Mouse (Mus musculus): ENCODE data around the gene Ccl25. TPM values are rescaled to one million over a fixed set of nuclear protein-coding genes. Genes with fewer than 3 reads are reported as not detected.

Gene Ccl25
- polyA plus RNA-seq, 1 experiment from 2014 or later = 17.2 TPM

DNA sequence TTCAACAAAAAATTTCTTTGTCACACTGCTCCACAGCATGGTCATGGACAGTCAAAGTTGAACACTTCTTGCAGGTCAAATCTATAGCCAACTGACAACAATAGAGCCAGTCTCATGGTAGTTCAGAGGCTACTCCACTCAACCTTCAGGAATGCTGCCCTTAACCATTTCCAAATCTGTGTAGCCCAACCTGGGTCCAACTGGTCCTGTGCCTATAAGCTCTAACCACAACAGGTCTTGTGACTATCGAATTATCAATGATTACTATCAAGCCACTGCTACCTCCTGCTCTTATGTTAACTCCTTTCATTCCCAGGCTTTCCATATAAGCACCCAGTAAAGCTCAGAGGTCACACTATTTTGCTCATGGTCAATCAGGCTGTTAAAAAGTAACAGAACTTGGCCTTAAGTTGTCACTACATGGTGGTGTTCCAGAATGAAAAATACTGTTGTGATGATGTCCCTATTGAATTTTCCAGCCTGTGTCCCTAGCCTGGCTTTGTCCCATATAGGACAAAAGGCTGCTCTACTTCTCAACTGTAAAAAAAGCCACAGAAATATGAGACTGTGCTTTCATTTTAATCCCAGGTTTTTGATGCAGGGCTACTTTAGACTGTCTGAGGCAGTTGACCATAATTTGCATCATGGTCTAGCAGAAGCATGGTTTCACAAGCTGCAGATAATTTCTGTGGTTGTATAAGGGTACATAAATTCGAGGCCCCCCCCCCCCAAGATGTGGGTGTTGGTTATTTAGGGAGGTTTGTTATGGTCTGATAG, 6.0 kb upstream of the Ccl25 start:
- H3K9me3 ChIP-seq (replicated peaks) = no peaks in the 10 kb centered on the region
- peaks cover 33% of the 10 kb centered on the region for H3K36me3 ChIP-seq
- H3K4me3 ChIP-seq (replicated peaks) = no peak overlapping the region
- no peaks in the 10 kb centered on the region for H3K27me3 ChIP-seq
- peaks cover 41% of the 10 kb centered on the region for H3K4me1 ChIP-seq
- H3K4me2 ChIP-seq = no peak overlapping the region
- H3K27ac ChIP-seq = 0 out of 2 replicates have a peak overlapping the region, but pooled peaks have one; percentile 37
- ATAC-seq (replicated peaks; ENCODE audit: low FRiP score) = no peak
- no peak overlapping the region for H3K9ac ChIP-seq
- 73% methylated on average over 2 of the region's 2 CpGs for WGBS

DNA sequence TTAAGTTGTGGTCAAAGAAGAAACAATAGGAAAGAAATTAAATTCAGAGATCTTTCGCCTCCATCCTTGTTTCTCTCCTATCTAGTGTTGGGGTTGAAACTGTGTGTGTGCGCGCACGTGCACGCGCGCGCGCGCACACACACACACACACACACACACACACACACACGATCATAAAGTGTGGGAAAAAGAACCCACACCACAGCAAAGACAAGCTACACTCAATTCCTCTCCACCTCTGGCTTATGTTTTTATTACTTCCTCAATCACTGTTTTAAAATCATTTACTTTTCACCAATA, 5.5 kb upstream of the Ccl25 start:
- no peak overlapping the region for H3K4me3 ChIP-seq (replicated peaks)
- WGBS = 95% methylated on average over 11 of the region's 11 CpGs
- H3K36me3 ChIP-seq = peaks cover 33% of the 10 kb centered on the region
- 0 out of 2 replicates have a peak overlapping the region, but pooled peaks have one; percentile 37 for H3K27ac ChIP-seq
- no peaks in the 10 kb centered on the region for H3K27me3 ChIP-seq
- no peak for ATAC-seq (replicated peaks; ENCODE audit: low FRiP score)
- H3K9me3 ChIP-seq (replicated peaks) = no peaks in the 10 kb centered on the region
- no peak overlapping the region for H3K4me2 ChIP-seq
- peaks cover 41% of the 10 kb centered on the region for H3K4me1 ChIP-seq
- H3K9ac ChIP-seq = no peak overlapping the region

GRCm38 (mm10) chr8:4320404-4320803, 4.6 kb upstream of the Ccl25 start:
- Histone ChIP-seq H3K36me3 (peaks cover 33% of the 10 kb centered on the region), H3K9ac (no peak overlapping the region), H3K4me3 (replicated peaks) (no peak overlapping the region), H3K9me3 (replicated peaks) (no peaks in the 10 kb centered on the region), H3K4me1 (peaks cover 41% of the 10 kb centered on the region), H3K27me3 (no peaks in the 10 kb centered on the region), H3K4me2 (no peak overlapping the region), H3K27ac (no peak overlapping the region)
- ATAC-seq (replicated peaks; ENCODE audit: low FRiP score) = no peak
- 100% methylated on average over 1 of the region's 1 CpGs for WGBS

GRCm38 (mm10) chr8:4321031-4321430, 4.0 kb upstream of the Ccl25 start:
- WGBS = 91% methylated on average over 2 of the region's 2 CpGs
- ATAC-seq (replicated peaks; ENCODE audit: low FRiP score) = no peak

GRCm38 (mm10) chr8:4322470-4322869, 2.5 kb upstream of the Ccl25 start:
- no peak overlapping the region for H3K9ac ChIP-seq
- H3K9me3 ChIP-seq (replicated peaks) = no peaks in the 10 kb centered on the region
- peaks cover 48% of the 10 kb centered on the region for H3K4me1 ChIP-seq
- WGBS = 34% methylated on average over 2 of the region's 2 CpGs
- ATAC-seq (replicated peaks; ENCODE audit: low FRiP score) = no peak
- H3K36me3 ChIP-seq = peaks cover 40% of the 10 kb centered on the region
- no peak overlapping the region; the same call in 1 of the 2 replicates for H3K27ac ChIP-seq
- peak overlapping the region; percentile 91; the same call in 1 of the 2 replicates for H3K4me3 ChIP-seq (replicated peaks)
- H3K27me3 ChIP-seq = no peaks in the 10 kb centered on the region
- peak overlapping the region; percentile 78 for H3K4me2 ChIP-seq

More at GRCm38 (mm10) chr8:4321031-4321430, 4.0 kb upstream of the Ccl25 start:
- H3K27ac ChIP-seq = no peak overlapping the region
- no peak overlapping the region for H3K4me2 ChIP-seq
- no peak overlapping the region for H3K9ac ChIP-seq
- H3K4me1 ChIP-seq = peaks cover 47% of the 10 kb centered on the region
- H3K4me3 ChIP-seq (replicated peaks) = no peak overlapping the region
- H3K36me3 ChIP-seq = peaks cover 33% of the 10 kb centered on the region
- no peaks in the 10 kb centered on the region for H3K27me3 ChIP-seq
- no peaks in the 10 kb centered on the region for H3K9me3 ChIP-seq (replicated peaks)

DNA sequence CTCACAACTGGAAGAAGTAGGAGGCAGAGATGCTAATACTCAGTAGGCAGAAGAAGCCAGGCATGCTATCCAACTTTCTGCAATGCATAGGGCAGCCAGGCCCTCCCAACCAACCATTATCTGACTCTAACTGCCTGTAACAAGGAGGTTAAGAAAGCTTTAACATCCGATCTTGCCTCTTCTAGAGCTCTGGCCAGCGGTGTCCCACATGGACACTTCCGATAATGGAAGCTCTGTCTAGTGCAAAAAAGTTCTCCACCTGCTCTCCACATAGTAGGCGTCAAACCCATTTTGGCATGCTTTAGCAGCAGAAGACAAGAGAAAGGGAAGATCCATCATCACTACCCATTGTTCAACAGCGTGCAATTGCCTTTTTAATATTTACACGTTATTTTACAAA, 1.1 kb upstream of the Ccl25 start:
- Histone ChIP-seq H3K4me3 (replicated peaks) (peak overlapping the region; percentile 91), H3K4me2 (peak overlapping the region; percentile 78), H3K36me3 (peaks cover 55% of the 10 kb centered on the region), H3K27me3 (no peaks in the 10 kb centered on the region), H3K9ac (peak overlapping the region; percentile 98), H3K4me1 (peaks cover 45% of the 10 kb centered on the region), H3K27ac (peak overlapping the region; percentile 82; the same call in 1 of the 2 replicates), H3K9me3 (replicated peaks) (no peaks in the 10 kb centered on the region)
- ATAC-seq (replicated peaks; ENCODE audit: low FRiP score) = no peak
- WGBS = 1% methylated on average over 6 of the region's 6 CpGs

DNA sequence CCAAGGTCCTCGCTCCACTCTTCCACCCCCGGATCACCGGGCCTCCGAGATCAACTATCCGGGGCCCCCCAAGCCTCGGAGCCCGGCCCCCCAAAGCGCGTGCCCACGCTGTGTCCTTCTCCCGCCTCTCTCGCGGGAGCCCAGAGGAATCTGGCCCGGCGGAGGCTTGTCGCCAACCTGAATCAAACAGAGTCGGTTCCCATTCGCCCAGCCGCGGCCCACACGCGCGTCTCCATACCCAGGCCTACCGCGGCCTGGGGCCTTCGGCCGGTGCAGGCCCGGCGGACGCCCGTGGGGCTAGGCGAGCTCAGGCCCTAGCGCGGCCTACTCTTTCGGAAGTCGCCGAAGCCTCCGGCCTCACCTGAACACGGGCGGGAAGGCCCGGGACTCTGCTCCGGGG, 485 bp upstream of the Ccl25 start:
- under 1% methylated on average over 42 of the region's 42 CpGs for WGBS

DNA sequence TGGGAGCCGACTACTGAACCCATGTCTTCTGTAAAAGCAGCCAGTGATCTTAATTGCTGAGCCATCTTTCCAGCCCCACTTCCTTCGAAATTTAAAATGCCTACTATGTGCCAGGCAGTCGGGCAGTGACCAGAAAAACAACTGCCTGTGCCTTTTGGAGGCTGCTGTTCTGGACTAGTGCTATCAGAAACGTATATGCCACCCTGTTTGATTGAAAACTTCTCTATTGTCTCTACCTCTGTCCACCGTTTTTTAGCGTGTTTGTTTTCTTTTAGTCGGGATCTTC, 684 bp downstream of the Ccl25 start:
- Histone ChIP-seq H3K27me3 (no peaks in the 10 kb centered on the region), H3K9me3 (replicated peaks) (no peaks in the 10 kb centered on the region), H3K4me2 (peak overlapping the region; percentile 69), H3K4me1 (peaks cover 34% of the 10 kb centered on the region), H3K4me3 (replicated peaks) (peak overlapping the region; percentile 91), H3K36me3 (peaks cover 60% of the 10 kb centered on the region), H3K9ac (peak overlapping the region; percentile 98), H3K27ac (peak overlapping the region; percentile 93)
- WGBS = 31% methylated on average over 7 of the region's 7 CpGs
- ATAC-seq (replicated peaks; ENCODE audit: low FRiP score) = no peak

More for the DNA sequence above, 485 bp upstream of the Ccl25 start:
- Histone ChIP-seq H3K9me3 (replicated peaks) (no peaks in the 10 kb centered on the region), H3K4me2 (peak overlapping the region; percentile 78), H3K4me1 (peaks cover 44% of the 10 kb centered on the region), H3K36me3 (peaks cover 60% of the 10 kb centered on the region), H3K27me3 (no peaks in the 10 kb centered on the region), H3K4me3 (replicated peaks) (peak overlapping the region; percentile 91), H3K9ac (peak overlapping the region; percentile 98), H3K27ac (peak overlapping the region; percentile 82)
- ATAC-seq (replicated peaks; ENCODE audit: low FRiP score) = peak; percentile 82

- Histone ChIP-seq H3K27ac (no peak overlapping the region), H3K4me1 (peaks cover 7% of the 10 kb centered on the region), H3K36me3 (peaks cover 73% of the 10 kb centered on the region), H3K4me3 (replicated peaks) (no peak overlapping the region), H3K9me3 (replicated peaks) (no peaks in the 10 kb centered on the region), H3K27me3 (no peaks in the 10 kb centered on the region), H3K4me2 (no peak overlapping the region), H3K9ac (no peak overlapping the region)
- 93% methylated on average over 5 of the region's 5 CpGs for WGBS
- ATAC-seq (replicated peaks; ENCODE audit: low FRiP score) = no peak
Measured at GRCm38 (mm10) chr8:4329000-4329399, 4.0 kb downstream of the Ccl25 start.

DNA sequence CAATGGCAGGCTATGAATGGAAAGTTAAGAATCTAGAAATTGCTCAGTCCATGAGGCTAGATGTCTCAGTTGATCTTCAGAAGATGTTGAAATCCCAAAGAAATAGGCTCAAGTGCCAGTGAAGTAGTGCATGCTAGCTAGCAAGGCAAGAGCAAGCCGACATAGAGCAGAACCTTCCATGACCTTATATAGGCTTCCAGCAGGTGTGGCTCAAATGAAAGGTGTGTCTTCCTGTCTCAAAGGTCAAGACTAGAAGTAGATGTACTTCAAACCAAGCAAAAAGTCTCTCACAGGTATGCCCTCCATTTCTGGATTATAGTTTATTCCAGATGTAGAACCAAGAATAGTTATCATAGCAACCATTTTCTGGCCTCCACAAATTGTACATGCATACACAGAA, 9.0 kb downstream of the Ccl25 start:
- Histone ChIP-seq H3K9me3 (replicated peaks) (no peaks in the 10 kb centered on the region), H3K4me2 (no peak overlapping the region), H3K9ac (no peak overlapping the region), H3K36me3 (peaks cover 98% of the 10 kb centered on the region), H3K4me1 (no peaks in the 10 kb centered on the region), H3K4me3 (replicated peaks) (no peak overlapping the region), H3K27ac (no peak overlapping the region), H3K27me3 (no peaks in the 10 kb centered on the region)
- ATAC-seq (replicated peaks; ENCODE audit: low FRiP score) = no peak
- WGBS = 100% methylated on average over 1 of the region's 1 CpGs

- no peak for ATAC-seq (replicated peaks; ENCODE audit: low FRiP score)
- Histone ChIP-seq H3K27ac (no peak overlapping the region), H3K4me3 (replicated peaks) (no peak overlapping the region), H3K9ac (no peak overlapping the region), H3K4me2 (no peak overlapping the region), H3K4me1 (no peaks in the 10 kb centered on the region), H3K27me3 (no peaks in the 10 kb centered on the region), H3K9me3 (replicated peaks) (no peaks in the 10 kb centered on the region), H3K36me3 (peaks cover 87% of the 10 kb centered on the region)
- 73% methylated on average over 2 of the region's 2 CpGs for WGBS
Measured at GRCm38 (mm10) chr8:4335678-4336077, 10.7 kb downstream of the Ccl25 start.

GRCm38 (mm10) chr8:4340207-4340606, 15.2 kb downstream of the Ccl25 start:
- no peak overlapping the region for H3K27ac ChIP-seq
- WGBS = 93% methylated on average over 3 of the region's 3 CpGs
- H3K9ac ChIP-seq = no peak overlapping the region
- H3K4me3 ChIP-seq (replicated peaks) = no peak overlapping the region
- H3K36me3 ChIP-seq = peaks cover 43% of the 10 kb centered on the region
- no peak overlapping the region for H3K4me2 ChIP-seq
- no peak for ATAC-seq (replicated peaks; ENCODE audit: low FRiP score)
- no peaks in the 10 kb centered on the region for H3K4me1 ChIP-seq
- H3K9me3 ChIP-seq (replicated peaks) = no peaks in the 10 kb centered on the region
- no peaks in the 10 kb centered on the region for H3K27me3 ChIP-seq

DNA sequence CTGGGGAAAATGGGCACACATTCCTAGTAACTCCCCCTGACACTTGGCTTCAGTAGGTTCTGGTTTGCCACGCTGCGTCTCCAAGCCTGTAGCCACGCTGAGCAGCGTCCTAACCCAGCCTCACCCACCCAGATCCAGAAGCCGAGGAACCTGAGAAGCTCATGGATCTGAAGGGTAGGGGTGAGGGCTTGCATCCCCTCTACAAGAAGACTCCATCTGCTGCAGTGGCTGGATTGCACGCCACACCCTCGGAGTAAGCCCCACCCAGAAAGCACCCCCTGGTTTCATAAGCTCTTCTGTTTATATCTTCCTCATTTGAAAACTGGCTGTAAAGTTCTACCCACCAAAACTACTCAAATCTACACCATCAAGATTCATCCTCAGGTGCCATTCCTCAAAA, 22.7 kb downstream of the Ccl25 start:
- Histone ChIP-seq H3K4me1 (peaks cover 3% of the 10 kb centered on the region; the same call in 1 of the 2 replicates), H3K27me3 (no peaks in the 10 kb centered on the region), H3K9me3 (replicated peaks) (no peaks in the 10 kb centered on the region), H3K36me3 (no peaks in the 10 kb centered on the region), H3K27ac (no peak overlapping the region), H3K4me3 (replicated peaks) (no peak overlapping the region), H3K9ac (no peak overlapping the region), H3K4me2 (peak overlapping the region; percentile 45)
- ATAC-seq (replicated peaks; ENCODE audit: low FRiP score) = 0 out of 2 replicates have a peak, but pooled peaks have one; percentile 45
- WGBS = 60% methylated on average over 7 of the region's 7 CpGs

Measured in kidney, embryonic 15.5 days (tissue).